Mouse (Mus musculus): ENCODE measurements around the gene Fam71f2. TPM values are rescaled to one million over a fixed set of nuclear protein-coding genes. Genes with fewer than 3 reads are reported as not detected.

Fam71f2 gene
- polyA plus RNA-seq, 1 experiment = 0.47 TPM

DNA sequence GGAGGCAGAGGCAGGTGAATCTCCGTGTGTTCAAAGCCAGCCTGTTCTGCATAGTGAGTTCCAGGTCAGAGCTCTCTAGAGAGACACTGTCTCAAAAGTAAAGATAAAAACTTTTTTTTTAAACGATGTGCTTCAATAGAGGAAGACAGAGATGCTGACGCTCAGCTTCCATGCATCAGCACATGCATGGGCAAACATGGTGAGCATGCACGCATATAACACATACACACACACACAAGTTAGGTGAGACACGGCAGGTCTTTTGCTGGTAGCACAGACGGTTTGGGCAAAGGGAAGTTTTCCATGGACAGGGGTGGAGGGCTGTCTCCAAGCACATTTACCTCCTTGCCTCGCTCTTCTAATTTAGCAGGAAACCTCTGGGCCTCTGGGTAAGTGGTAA lies 42.8 kb downstream of the Fam71f2 start:
- Histone ChIP-seq H3K4me2 (ENCODE audit: low read depth) (no peak overlapping the region), H3K36me3 (ENCODE audit: control insufficient read depth, insufficient read depth) (no peaks in the 10 kb centered on the region), H3K27me3 (ENCODE audit: control insufficient read depth, insufficient read depth, insufficient read length) (no peaks in the 10 kb centered on the region), H3K79me2 (ENCODE audit: control insufficient read depth, insufficient read depth) (no peaks in the 10 kb centered on the region), H3ac (ENCODE audit: control insufficient read depth, insufficient read length) (no peak overlapping the region), H3K4me3 (no peak overlapping the region)
- no peak for TF ChIP-seq POLR2AphosphoS2 (IDR thresholded peaks at IDR 0.05; ENCODE audit: insufficient read length, low read depth)
- no peak for TF ChIP-seq TCF3 (IDR thresholded peaks at IDR 0.05; ENCODE audit: insufficient read length, low read depth)
- TF ChIP-seq MYOG (IDR thresholded peaks at IDR 0.05; ENCODE audit: control insufficient read depth in 1 of 3, insufficient read depth in 1 of 3, insufficient read length in 2 of 3, low read depth in 2 of 3) = no peak
- no peak for TF ChIP-seq E2F4 (IDR thresholded peaks at IDR 0.05; ENCODE audit: insufficient read depth)
- TF ChIP-seq SRF (IDR thresholded peaks at IDR 0.05; ENCODE audit: control insufficient read depth, insufficient read length, low read depth) = no peak
- TF ChIP-seq MYOD1 (IDR thresholded peaks at IDR 0.05; ENCODE audit: control insufficient read depth in 1 of 3, insufficient read length in 2 of 3, low read depth in 2 of 3) = no peak
- TF ChIP-seq REST (IDR thresholded peaks at IDR 0.05; ENCODE audit: insufficient read depth, insufficient read length) = no peak
- TF ChIP-seq MAX (IDR thresholded peaks at IDR 0.05; ENCODE audit: low read depth) = no peak
- TF ChIP-seq TCF12 (IDR thresholded peaks at IDR 0.05; ENCODE audit: insufficient read depth, poor library complexity, severe bottlenecking) = no peak
- TF ChIP-seq CEBPB (IDR thresholded peaks at IDR 0.05; ENCODE audit: insufficient read depth, poor library complexity, severe bottlenecking) = no peak
- TF ChIP-seq POLR2A (IDR thresholded peaks at IDR 0.05; ENCODE audit: insufficient read length, low read depth) = no peak

GRCm38 (mm10) chr6:29322735-29323134 lies 43.3 kb downstream of the Fam71f2 start:
- no peaks in the 10 kb centered on the region for H3K27me3 ChIP-seq (ENCODE audit: control insufficient read depth, insufficient read depth, insufficient read length)
- H3K36me3 ChIP-seq (ENCODE audit: control insufficient read depth, insufficient read depth) = no peaks in the 10 kb centered on the region
- TF ChIP-seq SRF (IDR thresholded peaks at IDR 0.05; ENCODE audit: control insufficient read depth, insufficient read length, low read depth) (no peak), POLR2AphosphoS2 (IDR thresholded peaks at IDR 0.05; ENCODE audit: insufficient read length, low read depth) (no peak), E2F4 (IDR thresholded peaks at IDR 0.05; ENCODE audit: insufficient read depth) (no peak), MYOG (IDR thresholded peaks at IDR 0.05; ENCODE audit: control insufficient read depth in 1 of 3, insufficient read depth in 1 of 3, insufficient read length in 2 of 3, low read depth in 2 of 3) (no peak)
- no peak overlapping the region for H3K4me3 ChIP-seq
- no peak overlapping the region for H3K4me2 ChIP-seq (ENCODE audit: low read depth)
- H3K79me2 ChIP-seq (ENCODE audit: control insufficient read depth, insufficient read depth) = no peaks in the 10 kb centered on the region
- H3ac ChIP-seq (ENCODE audit: control insufficient read depth, insufficient read length) = no peak overlapping the region

- Histone ChIP-seq H3ac (ENCODE audit: control insufficient read depth, insufficient read length) (no peak overlapping the region), H3K36me3 (ENCODE audit: control insufficient read depth, insufficient read depth) (no peaks in the 10 kb centered on the region), H3K4me2 (ENCODE audit: low read depth) (no peak overlapping the region), H3K79me2 (ENCODE audit: control insufficient read depth, insufficient read depth) (no peaks in the 10 kb centered on the region), H3K27me3 (ENCODE audit: control insufficient read depth, insufficient read depth, insufficient read length) (no peaks in the 10 kb centered on the region), H3K4me3 (no peak overlapping the region)
- TF ChIP-seq POLR2A (IDR thresholded peaks at IDR 0.05; ENCODE audit: insufficient read length, low read depth) = no peak
Measured at GRCm38 (mm10) chr6:29326961-29327360, 47.6 kb downstream of the Fam71f2 start.

DNA sequence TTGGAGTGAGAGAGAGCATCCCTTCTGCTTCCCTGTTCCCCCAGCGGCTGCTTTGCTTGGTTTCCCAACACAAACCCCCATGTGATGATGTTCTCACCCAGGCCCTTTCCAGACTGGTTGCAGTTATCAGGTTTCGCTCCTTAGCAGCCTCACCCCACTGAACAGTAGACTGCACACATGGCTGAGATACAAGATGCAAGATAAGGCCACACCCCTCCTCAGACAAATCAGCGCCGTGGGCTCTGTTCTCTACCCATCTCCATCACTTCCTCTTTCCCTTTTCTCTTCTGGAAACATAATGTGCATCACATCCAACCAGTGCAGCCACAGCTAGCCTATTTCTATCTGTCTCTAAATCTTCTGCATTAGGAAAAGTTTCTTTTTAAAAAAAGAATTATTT lies 50.1 kb downstream of the Fam71f2 start:
- peaks cover 5% of the 10 kb centered on the region for H3K27me3 ChIP-seq (ENCODE audit: control insufficient read depth, insufficient read depth, insufficient read length)
- H3K79me2 ChIP-seq (ENCODE audit: control insufficient read depth, insufficient read depth) = no peaks in the 10 kb centered on the region
- no peak overlapping the region for H3ac ChIP-seq (ENCODE audit: control insufficient read depth, insufficient read length)
- no peak overlapping the region for H3K4me2 ChIP-seq (ENCODE audit: low read depth)
- no peaks in the 10 kb centered on the region for H3K36me3 ChIP-seq (ENCODE audit: control insufficient read depth, insufficient read depth)
- H3K4me3 ChIP-seq = no peak overlapping the region
- TF ChIP-seq USF1 (IDR thresholded peaks at IDR 0.05; ENCODE audit: low read depth) = no peak

Other genes starting within 250 kb of the Fam71f2 start
- gene Lep, start 219.4 kb upstream of the Fam71f2 start, polyA plus RNA-seq (2012; fragmentation: generic; extraction: Trizol) = not detected
- gene Rbm28, start 114.6 kb upstream of the Fam71f2 start, polyA plus RNA-seq (2012; fragmentation: generic; extraction: Trizol) = 16.2 TPM
- 0.37 TPM for gene Prrt4, start 100.0 kb upstream of the Fam71f2 start, polyA plus RNA-seq (2012; fragmentation: generic; extraction: Trizol)
- gene Impdh1, start 63.2 kb upstream of the Fam71f2 start, polyA plus RNA-seq (2012; fragmentation: generic; extraction: Trizol) = 78.6 TPM
- 15.5 TPM for gene Hilpda, start 7.1 kb upstream of the Fam71f2 start, polyA plus RNA-seq (2012; fragmentation: generic; extraction: Trizol)
- gene Fam71f1, start 39.5 kb downstream of the Fam71f2 start, polyA plus RNA-seq (2012; fragmentation: generic; extraction: Trizol) = 0.47 TPM
- gene Calu, start 68.5 kb downstream of the Fam71f2 start, polyA plus RNA-seq (2012; fragmentation: generic; extraction: Trizol) = 183 TPM
- 0.17 TPM for gene Opn1sw, start 108.9 kb downstream of the Fam71f2 start, polyA plus RNA-seq (2012; fragmentation: generic; extraction: Trizol)
- gene Ccdc136, start 116.7 kb downstream of the Fam71f2 start, polyA plus RNA-seq (2012; fragmentation: generic; extraction: Trizol) = 16.7 TPM
- 268 TPM for gene Flnc, start 153.7 kb downstream of the Fam71f2 start, polyA plus RNA-seq (2012; fragmentation: generic; extraction: Trizol)
- 242 TPM for gene Atp6v1f, start 188.1 kb downstream of the Fam71f2 start, polyA plus RNA-seq (2012; fragmentation: generic; extraction: Trizol)
- gene Atp6v1fnb, start 191.8 kb downstream of the Fam71f2 start, polyA plus RNA-seq (2012; fragmentation: generic; extraction: Trizol) = not detected
- 0.26 TPM for gene Kcp, start 228.4 kb downstream of the Fam71f2 start, polyA plus RNA-seq (2012; fragmentation: generic; extraction: Trizol)
- 0.32 TPM for gene Irf5, start 247.0 kb downstream of the Fam71f2 start, polyA plus RNA-seq (2012; fragmentation: generic; extraction: Trizol)

Measured in myocyte (in vitro differentiated cells).